Mouse (Mus musculus) WW6 (cell line): ENCODE measurements around the gene Sult5a1.

Experiments
- DNase-seq: peaks from one replicate; pipeline ENCODE4 v3.0.0-alpha.2; 2013; ENCODE audit warnings: low read depth, low spot score

Sult5a1 gene

DNA sequence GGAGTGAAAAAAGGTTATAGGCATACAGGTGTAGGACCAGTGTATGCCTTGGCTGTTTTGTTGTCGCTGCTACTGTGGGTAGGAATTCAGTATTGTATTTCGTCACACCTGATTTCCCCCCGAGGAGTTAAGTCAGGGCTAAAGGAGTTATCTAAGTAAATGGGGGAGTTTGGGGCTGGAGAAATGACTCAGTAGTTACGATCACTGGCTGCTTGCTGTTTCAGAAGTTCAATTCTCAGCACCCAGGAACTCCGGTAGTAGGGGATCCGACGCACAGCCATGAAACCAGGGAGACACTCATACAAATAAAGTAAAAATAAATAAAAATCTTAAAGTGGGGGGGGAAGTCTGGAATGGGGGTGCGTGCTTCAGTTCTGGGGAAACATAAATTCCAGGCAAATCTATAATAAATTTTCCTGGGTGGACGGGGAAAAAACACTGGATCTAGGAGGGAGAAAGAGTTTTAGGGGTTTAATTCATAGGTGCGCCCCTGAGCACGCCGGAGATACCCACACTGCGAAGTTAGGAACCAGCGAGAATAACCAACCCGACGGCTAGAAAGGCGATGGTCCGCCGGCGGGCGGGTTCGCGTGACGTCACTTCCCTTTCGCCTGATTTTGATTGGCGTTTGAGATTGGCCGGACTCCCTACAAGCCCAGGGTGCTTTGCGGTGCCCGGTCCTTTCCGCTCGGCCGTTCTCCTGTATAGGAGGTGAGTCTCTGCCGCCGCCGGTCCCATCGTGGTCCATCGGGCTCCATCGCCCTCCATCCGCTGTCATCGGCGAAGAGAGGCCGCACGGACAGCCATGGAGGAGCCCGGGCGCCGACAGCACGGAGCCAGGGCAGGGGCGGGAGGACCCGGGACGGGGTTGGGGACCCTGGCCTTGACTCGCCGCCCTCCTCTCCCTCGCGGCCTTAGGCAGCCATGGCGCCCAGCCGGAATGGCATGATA is 56.1 kb downstream of the Sult5a1 start, which contains the start of gene Rpl13:
Gene Rpl13, plus strand, starts transcription at position 616 of the 951 bp plus-strand sequence.
- peak; percentile 91 for DNase-seq

DNA sequence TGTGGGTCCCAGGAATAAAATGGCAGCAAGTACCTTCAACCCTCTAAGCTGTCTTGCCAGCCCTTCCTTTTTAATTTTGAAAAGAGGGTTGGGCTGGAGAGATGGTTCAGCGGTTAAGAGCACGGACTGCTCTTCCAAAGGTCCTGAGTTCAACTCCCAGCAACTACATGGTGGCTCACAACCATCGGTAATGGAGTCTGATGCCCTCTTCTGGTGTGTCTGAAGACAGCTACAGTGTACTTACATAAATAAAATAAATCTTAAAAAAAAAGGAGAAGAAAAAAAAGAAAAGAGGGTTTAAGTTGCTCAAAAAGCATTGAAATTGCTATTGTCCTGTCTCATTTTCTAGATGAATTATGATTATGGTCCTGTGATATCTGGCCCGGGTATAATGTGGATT is 56.9 kb downstream of the Sult5a1 start:
- DNase-seq = no peak

DNA sequence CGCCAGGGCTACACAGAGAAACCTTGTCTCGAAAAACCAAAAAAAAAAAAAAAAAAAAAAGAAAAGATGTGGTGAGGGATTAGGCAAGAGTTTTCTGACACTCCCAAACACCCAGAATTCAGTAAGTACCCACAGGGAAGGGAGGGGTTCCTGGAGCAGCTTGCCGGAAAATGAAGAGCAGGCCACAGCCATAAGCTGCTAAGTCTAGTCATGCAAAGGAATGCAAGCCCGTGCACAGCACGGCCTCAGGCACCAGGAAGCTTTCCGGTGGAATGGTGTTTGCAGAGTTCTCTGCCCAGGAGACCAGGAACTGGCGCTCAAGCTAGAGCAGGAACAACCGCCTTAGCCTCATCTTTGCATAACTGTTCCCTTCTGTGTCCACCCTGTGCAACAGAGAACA is 57.8 kb downstream of the Sult5a1 start:
- DNase-seq = no peak

DNA sequence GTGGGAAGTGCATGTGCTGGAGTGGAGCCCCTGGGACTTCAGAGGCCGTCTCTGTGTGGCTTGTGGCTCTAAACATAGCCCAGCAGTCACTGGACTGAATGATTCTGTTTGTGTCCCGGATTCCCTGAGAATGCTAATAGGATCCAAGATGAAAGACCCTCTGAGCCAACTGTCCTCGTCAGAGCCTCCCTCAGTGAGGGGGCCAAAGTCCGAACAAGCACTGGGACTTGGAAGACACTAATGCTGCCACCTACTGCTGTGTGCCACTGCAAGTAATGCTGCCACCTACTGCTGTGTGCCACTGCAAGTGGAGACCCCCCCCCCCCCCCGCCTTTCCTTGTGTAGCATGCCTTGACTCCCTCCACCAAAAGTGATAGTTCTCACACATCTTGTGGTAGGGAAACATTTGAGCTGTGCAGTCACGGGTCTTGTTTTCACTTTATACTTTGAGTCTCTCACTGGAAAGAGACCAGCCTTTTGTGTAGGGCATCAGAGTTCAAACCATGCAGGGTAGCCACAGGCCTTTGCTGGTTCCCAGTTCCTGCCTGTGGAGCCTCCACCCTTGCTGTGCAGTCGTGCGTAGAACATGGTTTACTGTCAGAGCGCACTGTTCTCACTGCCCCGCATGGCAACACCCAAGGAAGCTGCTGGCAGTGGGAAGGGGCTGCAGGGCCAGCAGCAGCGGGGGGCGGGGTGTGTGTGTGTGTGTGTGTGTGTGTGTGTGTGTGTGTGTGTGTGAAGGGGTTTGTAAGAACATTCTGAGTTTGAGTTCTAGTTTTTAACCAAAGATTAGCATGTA is 60.1 kb downstream of the Sult5a1 start:
- DNase-seq = no peak

DNA sequence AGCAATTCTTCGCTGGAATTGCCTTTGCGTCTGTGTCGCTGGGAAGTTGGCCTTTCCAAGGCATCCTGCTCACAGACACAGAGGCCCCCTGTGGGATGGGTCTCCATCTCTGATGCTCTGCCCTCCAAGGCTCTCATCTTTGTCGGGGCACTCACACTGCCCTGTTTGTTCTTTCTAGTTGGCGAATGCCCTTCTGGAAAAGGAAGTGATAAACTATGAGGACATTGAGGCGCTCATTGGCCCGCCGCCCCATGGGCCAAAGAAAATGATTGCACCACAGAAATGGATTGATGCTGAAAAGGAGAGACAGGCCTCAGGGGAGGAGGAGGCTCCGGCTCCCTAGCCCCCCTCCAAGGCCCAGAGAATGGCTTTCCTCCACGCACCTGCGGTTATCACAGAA is 60.9 kb downstream of the Sult5a1 start:
- no peak for DNase-seq
